Mouse (Mus musculus): ENCODE results near the gene Oxnad1. TPM values are rescaled to one million over a fixed set of nuclear protein-coding genes. Genes with fewer than 3 reads are reported as not detected.
A peak's percentile ranks its signal among the peaks of the same experiment; 100 is the strongest.

Oxnad1 gene
- polyA plus RNA-seq (2014; fragmentation: Nextera tagmentation; extraction: Ambion mirVana): 17.4 and 18.3 TPM in 2 replicates

DNA sequence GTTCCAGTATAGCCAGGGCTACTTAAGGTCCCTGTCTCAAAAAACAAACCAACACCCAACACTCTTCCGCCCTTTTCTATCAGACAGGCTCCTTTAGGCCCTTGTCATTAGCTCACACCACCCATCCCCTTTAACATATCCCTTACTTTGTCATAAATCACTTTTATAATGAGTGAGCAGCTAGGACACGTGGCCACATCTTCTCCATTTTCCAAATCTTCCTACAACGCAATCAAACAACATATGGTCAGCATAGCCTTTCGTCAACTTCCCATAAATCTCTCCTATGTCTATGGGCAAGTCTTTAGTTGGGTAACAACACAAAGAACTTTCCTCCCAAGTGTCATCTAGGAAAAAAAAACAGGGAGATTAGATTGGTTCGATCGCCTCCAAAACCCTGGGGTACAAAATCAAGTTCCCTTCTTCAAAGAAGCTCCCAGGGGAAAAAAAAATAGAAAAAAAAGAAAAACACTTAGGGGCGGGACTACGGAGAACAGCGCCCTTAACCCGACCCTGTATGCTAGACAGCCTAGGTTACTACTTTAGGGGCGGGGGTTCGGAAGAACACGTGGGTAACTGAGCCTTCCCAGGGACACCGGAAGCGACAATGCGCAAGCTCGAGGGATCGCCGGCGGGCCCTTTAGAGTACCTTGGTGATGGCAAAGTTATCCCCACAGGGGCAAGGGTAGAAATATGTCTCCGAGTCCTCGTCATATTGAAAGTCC, at the start of gene Oxnad1:
Gene Oxnad1, plus strand, starts transcription at position 614 of the 725 bp plus-strand sequence.
- Histone ChIP-seq H3K36me3 (replicated peaks; ENCODE audit: control insufficient read depth, insufficient read depth) (peaks cover 28% of the 10 kb centered on the region), H3K4me2 (replicated peaks) (peak within 1 kb of the TSS; percentile 73), H3K4me3 (replicated peaks; ENCODE audit: low read length) (peak within 1 kb of the TSS; percentile 54), H3K27ac (peak within 1 kb of the TSS; percentile 81), H3K27me3 (ENCODE audit: control insufficient read depth, insufficient read depth, low read length) (no peaks in the 10 kb centered on the region), H3K4me1 (replicated peaks; ENCODE audit: control insufficient read depth, insufficient read depth, low read length) (peaks cover 12% of the 10 kb centered on the region), H3K9me3 (ENCODE audit: control insufficient read depth, low read length) (no peaks in the 10 kb centered on the region), H3K9ac (peak within 1 kb of the TSS; percentile 74)
- 4% methylated on average over 22 of the region's 22 CpGs for WGBS
- ATAC-seq (ENCODE audit: low FRiP score) (peak; percentile 97), DNase-seq (ENCODE audit: low spot score) (peak; percentile 85)

DNA sequence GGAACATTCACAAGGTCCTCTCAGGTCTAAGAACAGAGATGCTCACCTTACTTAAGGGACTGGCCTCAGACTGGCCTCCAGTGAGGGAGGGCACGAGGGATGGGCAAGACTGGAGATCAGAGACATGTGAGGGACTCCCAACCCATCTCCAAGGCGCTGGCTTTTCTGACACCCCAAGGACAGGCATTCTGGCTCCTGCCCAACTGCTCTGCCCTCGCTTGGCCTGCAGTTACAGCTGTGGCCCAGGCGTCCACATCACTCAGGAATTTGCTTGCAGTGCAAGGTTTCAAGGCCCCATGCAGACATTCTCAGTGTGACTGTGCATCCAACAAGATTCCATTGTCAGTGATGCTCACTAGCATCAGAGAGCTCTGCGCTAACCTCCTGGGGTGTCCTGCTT, 48.7 kb upstream of the Oxnad1 start:
- Histone ChIP-seq H3K27ac (no peak overlapping the region), H3K9ac (no peak overlapping the region), H3K4me2 (replicated peaks) (no peak overlapping the region), H3K9me3 (ENCODE audit: control insufficient read depth, low read length) (no peaks in the 10 kb centered on the region), H3K27me3 (ENCODE audit: control insufficient read depth, insufficient read depth, low read length) (no peaks in the 10 kb centered on the region), H3K4me3 (replicated peaks; ENCODE audit: low read length) (no peak overlapping the region), H3K36me3 (replicated peaks; ENCODE audit: control insufficient read depth, insufficient read depth) (no peaks in the 10 kb centered on the region), H3K4me1 (replicated peaks; ENCODE audit: control insufficient read depth, insufficient read depth, low read length) (no peaks in the 10 kb centered on the region)
- ATAC-seq (ENCODE audit: low FRiP score): no peak
- WGBS: 72% methylated on average over 5 of the region's 5 CpGs
- DNase-seq (ENCODE audit: low spot score): no peak

DNA sequence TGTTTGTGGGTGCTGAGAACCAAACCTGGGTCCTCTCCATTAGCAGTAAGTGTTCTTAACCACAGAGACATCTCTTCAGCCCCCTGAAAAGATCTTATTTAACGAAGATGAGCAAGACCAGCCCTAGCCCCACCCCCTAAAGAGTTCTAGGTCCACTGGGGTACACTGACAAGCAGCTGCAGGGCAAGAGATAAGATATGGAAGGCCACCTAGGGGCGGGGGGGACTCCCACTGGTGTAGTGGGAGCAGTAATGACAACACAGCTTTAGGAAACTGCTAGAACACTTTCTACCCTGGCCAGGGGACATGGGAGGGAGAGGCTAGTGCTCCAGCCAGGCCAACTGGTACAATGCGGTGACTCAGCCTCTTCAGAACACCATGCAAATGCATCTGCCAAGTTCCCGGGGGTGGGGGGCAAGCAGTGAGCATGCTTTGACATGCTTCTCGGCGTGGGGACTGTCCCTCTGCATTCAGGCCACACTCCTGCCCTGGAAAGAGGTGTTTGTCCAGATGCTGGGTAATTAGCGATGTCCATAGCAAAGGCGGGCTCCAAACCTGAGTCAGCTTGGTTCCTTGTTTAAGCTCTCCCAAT, 47.4 kb upstream of the Oxnad1 start:
- no peaks in the 10 kb centered on the region for H3K9me3 ChIP-seq (ENCODE audit: control insufficient read depth, low read length)
- no peak overlapping the region for H3K27ac ChIP-seq
- no peaks in the 10 kb centered on the region for H3K4me1 ChIP-seq (replicated peaks; ENCODE audit: control insufficient read depth, insufficient read depth, low read length)
- H3K9ac ChIP-seq: no peak overlapping the region
- no peaks in the 10 kb centered on the region for H3K27me3 ChIP-seq (ENCODE audit: control insufficient read depth, insufficient read depth, low read length)
- DNase-seq (ENCODE audit: low spot score) (no peak), ATAC-seq (ENCODE audit: low FRiP score) (no peak)
- H3K4me3 ChIP-seq (replicated peaks; ENCODE audit: low read length): no peak overlapping the region
- WGBS: 84% methylated on average over 8 of the region's 8 CpGs
- H3K36me3 ChIP-seq (replicated peaks; ENCODE audit: control insufficient read depth, insufficient read depth): no peaks in the 10 kb centered on the region
- no peak overlapping the region for H3K4me2 ChIP-seq (replicated peaks)

DNA sequence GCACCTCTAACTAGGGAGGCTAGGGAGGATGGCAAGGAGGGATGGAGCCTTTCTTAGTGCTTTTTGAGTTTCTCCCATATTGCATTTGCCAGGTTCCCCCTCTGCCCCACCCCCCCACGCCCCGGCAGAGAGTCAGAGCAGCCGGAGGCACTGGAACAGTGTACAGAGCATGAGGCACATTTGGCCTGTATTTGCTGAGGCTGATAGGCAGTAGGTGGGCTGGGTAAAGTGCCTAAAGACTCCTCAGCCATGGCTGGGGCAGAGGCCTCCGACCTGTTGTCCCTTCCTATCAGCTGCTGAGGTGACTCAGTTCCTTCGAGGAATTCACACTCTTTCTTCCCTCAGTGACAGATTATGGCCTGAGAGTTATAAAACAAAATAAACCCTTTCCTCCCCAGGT, 43.1 kb upstream of the Oxnad1 start:
- Histone ChIP-seq H3K27ac (no peak overlapping the region), H3K4me1 (replicated peaks; ENCODE audit: control insufficient read depth, insufficient read depth, low read length) (no peaks in the 10 kb centered on the region)

DNA sequence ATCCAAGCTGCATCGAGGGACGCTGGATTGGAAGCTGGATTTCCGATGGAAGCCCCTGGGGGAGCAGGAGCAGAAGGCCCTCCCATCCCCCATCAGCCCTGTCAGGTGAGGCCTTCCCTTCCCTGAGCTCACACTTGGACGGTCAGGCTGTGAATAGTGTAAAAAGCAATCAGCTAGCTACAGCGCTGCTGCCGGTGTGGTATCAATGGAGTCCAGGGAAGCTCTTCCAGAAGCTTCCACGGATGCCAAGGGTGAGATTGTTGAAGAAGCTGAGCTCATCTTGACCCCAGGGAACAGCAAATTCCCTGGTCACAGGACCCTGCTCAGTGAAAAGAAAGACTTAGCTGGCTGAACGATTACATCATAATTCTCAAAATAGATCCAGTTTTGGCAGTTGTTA, 38.8 kb upstream of the Oxnad1 start:
- DNase-seq (ENCODE audit: low spot score): no peak

More for the DNA sequence above, 43.1 kb upstream of the Oxnad1 start:
- no peak for DNase-seq (ENCODE audit: low spot score)
- WGBS: 85% methylated on average over 5 of the region's 5 CpGs
- H3K4me3 ChIP-seq (replicated peaks; ENCODE audit: low read length): no peak overlapping the region
- H3K27me3 ChIP-seq (ENCODE audit: control insufficient read depth, insufficient read depth, low read length): no peaks in the 10 kb centered on the region
- no peak overlapping the region for H3K9ac ChIP-seq
- no peaks in the 10 kb centered on the region for H3K36me3 ChIP-seq (replicated peaks; ENCODE audit: control insufficient read depth, insufficient read depth)
- no peak overlapping the region for H3K4me2 ChIP-seq (replicated peaks)
- no peaks in the 10 kb centered on the region for H3K9me3 ChIP-seq (ENCODE audit: control insufficient read depth, low read length)
- no peak for ATAC-seq (ENCODE audit: low FRiP score)

DNA sequence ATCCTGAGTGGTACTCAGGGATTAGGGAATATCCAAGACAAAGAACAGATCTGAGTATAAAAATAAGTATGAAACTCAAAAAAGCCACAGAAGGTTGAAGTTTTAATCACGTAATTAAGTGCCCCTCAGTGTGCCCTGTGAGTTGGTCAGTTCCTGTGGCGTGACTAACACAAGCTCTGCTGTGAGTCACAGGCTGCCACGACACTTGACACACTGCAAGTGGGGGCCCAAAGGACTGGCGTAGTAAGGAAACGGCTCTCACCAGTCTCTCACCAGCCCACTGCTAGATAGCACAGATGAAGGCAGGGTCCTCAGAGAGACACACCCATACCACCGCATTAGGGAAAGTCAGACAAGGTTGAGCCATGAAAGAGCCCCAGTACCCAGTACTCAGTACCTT, 35.0 kb upstream of the Oxnad1 start:
- no peaks in the 10 kb centered on the region for H3K9me3 ChIP-seq (ENCODE audit: control insufficient read depth, low read length)
- no peaks in the 10 kb centered on the region for H3K36me3 ChIP-seq (replicated peaks; ENCODE audit: control insufficient read depth, insufficient read depth)
- 85% methylated on average over 6 of the region's 6 CpGs for WGBS
- DNase-seq (ENCODE audit: low spot score) (no peak), ATAC-seq (ENCODE audit: low FRiP score) (no peak)
- no peaks in the 10 kb centered on the region for H3K4me1 ChIP-seq (replicated peaks; ENCODE audit: control insufficient read depth, insufficient read depth, low read length)
- no peak overlapping the region for H3K4me2 ChIP-seq (replicated peaks)
- H3K9ac ChIP-seq: no peak overlapping the region
- no peak overlapping the region for H3K4me3 ChIP-seq (replicated peaks; ENCODE audit: low read length)
- no peak overlapping the region for H3K27ac ChIP-seq
- no peaks in the 10 kb centered on the region for H3K27me3 ChIP-seq (ENCODE audit: control insufficient read depth, insufficient read depth, low read length)

More for the DNA sequence above, 38.8 kb upstream of the Oxnad1 start:
- H3K4me3 ChIP-seq (replicated peaks; ENCODE audit: low read length): no peak overlapping the region
- H3K9ac ChIP-seq: no peak overlapping the region
- no peaks in the 10 kb centered on the region for H3K36me3 ChIP-seq (replicated peaks; ENCODE audit: control insufficient read depth, insufficient read depth)
- 77% methylated on average over 8 of the region's 8 CpGs for WGBS
- no peak for ATAC-seq (ENCODE audit: low FRiP score)
- no peaks in the 10 kb centered on the region for H3K9me3 ChIP-seq (ENCODE audit: control insufficient read depth, low read length)
- no peaks in the 10 kb centered on the region for H3K4me1 ChIP-seq (replicated peaks; ENCODE audit: control insufficient read depth, insufficient read depth, low read length)
- no peak overlapping the region for H3K4me2 ChIP-seq (replicated peaks)
- H3K27me3 ChIP-seq (ENCODE audit: control insufficient read depth, insufficient read depth, low read length): no peaks in the 10 kb centered on the region
- H3K27ac ChIP-seq: no peak overlapping the region

DNA sequence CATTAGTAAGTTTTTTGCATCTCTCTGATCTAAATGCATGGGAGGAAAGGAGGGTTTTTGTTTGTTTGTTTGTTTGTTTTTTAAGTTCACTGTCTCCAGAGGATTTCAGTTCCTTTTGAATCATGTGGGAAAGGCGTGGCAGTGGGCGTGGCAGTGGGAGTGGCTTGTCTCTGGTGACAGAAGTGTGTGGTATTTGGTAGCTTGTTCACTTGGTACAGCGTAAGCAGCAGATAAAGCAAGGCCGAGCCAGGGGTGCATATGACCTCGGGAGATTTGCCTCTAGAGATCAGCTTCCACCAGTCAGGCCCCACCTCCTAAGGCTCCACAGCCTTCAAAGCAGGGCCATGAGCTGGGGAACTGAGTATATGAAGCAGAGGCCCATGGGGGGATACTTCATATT, 31.3 kb upstream of the Oxnad1 start:
- ATAC-seq (ENCODE audit: low FRiP score) (no peak), DNase-seq (ENCODE audit: low spot score) (no peak)
- H3K27me3 ChIP-seq (ENCODE audit: control insufficient read depth, insufficient read depth, low read length): no peaks in the 10 kb centered on the region
- no peaks in the 10 kb centered on the region for H3K36me3 ChIP-seq (replicated peaks; ENCODE audit: control insufficient read depth, insufficient read depth)
- 79% methylated on average over 5 of the region's 5 CpGs for WGBS
- no peak overlapping the region for H3K4me2 ChIP-seq (replicated peaks)
- no peak overlapping the region for H3K9ac ChIP-seq
- no peaks in the 10 kb centered on the region for H3K9me3 ChIP-seq (ENCODE audit: control insufficient read depth, low read length)
- H3K27ac ChIP-seq: no peak overlapping the region
- no peak overlapping the region for H3K4me3 ChIP-seq (replicated peaks; ENCODE audit: low read length)
- H3K4me1 ChIP-seq (replicated peaks; ENCODE audit: control insufficient read depth, insufficient read depth, low read length): no peaks in the 10 kb centered on the region

DNA sequence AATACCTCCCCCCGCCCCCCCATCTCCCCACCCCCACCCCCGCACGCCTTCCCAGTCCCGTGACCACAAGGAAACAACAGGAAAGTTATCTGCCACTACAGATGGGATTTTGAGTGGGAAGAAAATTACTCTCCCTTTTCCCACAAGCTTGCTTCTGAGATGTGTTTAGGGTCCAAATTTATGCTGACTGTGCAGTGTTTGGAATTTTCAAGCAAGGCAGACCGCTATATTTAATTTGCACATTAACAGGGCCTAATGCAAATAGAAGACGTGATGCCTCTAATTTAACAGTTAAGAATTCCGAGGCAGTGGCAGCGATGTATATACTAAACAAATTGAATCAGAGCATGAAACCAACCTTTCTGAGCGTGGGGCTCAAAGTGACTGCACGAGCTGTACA, 30.4 kb upstream of the Oxnad1 start:
- no peak for DNase-seq (ENCODE audit: low spot score)

DNA sequence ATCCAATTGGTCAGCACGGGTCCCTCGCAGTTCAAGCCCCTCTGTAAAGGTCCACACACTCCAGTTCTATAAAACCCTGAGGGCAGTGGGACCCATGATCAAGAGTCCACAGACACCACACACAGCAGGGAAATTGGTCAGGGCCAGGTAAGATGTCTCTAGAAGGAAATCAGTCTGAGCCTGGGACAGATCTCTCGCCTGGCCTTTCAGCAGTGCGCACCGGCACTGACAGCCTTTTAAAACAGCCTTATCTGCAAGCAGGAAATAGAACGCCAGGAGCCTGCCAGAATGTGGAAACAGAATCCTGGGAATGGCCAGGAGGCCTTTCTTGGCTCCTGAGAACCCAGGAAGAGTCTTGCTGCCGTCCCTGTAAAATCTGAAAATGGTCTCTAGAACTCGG, 29.4 kb upstream of the Oxnad1 start:
- Histone ChIP-seq H3K27me3 (ENCODE audit: control insufficient read depth, insufficient read depth, low read length) (no peaks in the 10 kb centered on the region), H3K4me1 (replicated peaks; ENCODE audit: control insufficient read depth, insufficient read depth, low read length) (no peaks in the 10 kb centered on the region), H3K27ac (no peak overlapping the region), H3K9ac (no peak overlapping the region), H3K4me3 (replicated peaks; ENCODE audit: low read length) (no peak overlapping the region), H3K9me3 (ENCODE audit: control insufficient read depth, low read length) (no peaks in the 10 kb centered on the region), H3K4me2 (replicated peaks) (no peak overlapping the region), H3K36me3 (replicated peaks; ENCODE audit: control insufficient read depth, insufficient read depth) (no peaks in the 10 kb centered on the region)
- 87% methylated on average over 8 of the region's 8 CpGs for WGBS
- DNase-seq (ENCODE audit: low spot score) (no peak), ATAC-seq (ENCODE audit: low FRiP score) (no peak)

More for the DNA sequence above, 30.4 kb upstream of the Oxnad1 start:
- Histone ChIP-seq H3K27ac (no peak overlapping the region), H3K9ac (no peak overlapping the region), H3K9me3 (ENCODE audit: control insufficient read depth, low read length) (no peaks in the 10 kb centered on the region), H3K27me3 (ENCODE audit: control insufficient read depth, insufficient read depth, low read length) (no peaks in the 10 kb centered on the region), H3K36me3 (replicated peaks; ENCODE audit: control insufficient read depth, insufficient read depth) (no peaks in the 10 kb centered on the region), H3K4me2 (replicated peaks) (no peak overlapping the region), H3K4me3 (replicated peaks; ENCODE audit: low read length) (no peak overlapping the region), H3K4me1 (replicated peaks; ENCODE audit: control insufficient read depth, insufficient read depth, low read length) (no peaks in the 10 kb centered on the region)
- 69% methylated on average over 10 of the region's 10 CpGs for WGBS
- no peak for ATAC-seq (ENCODE audit: low FRiP score)
